Mouse (Mus musculus) frontal cortex, adult 2 months (tissue): ENCODE measurements around the gene Cntnap2. TPM values are rescaled to one million over a fixed set of nuclear protein-coding genes. Genes with fewer than 3 reads are reported as not detected.
A peak's percentile ranks its signal among the peaks of the same experiment; 100 is the strongest.
"Not testable (repeated sequence)": the region's sequence is repeated elsewhere in the genome, so short reads cannot be mapped to it uniquely, and the experiment has no call there.

Experiments used
- DNase-seq, 2 experiments: peaks; one replicate each; pipeline ENCODE4 v3.0.0; 2022; ENCODE audit warnings: low spot score in 1 of 2; ENCODE audit errors: extremely low spot score in 1 of 2
- polyA plus RNA-seq: library from polyadenylated mRNA; depleted of rRNA; stranded (reverse); fragments of >200 nt; gene quantifications from 2 replicates; pipeline ENCODE4 v1.2.3, GENCODE M21; 2012

Cntnap2 gene
- polyA plus RNA-seq, 1 experiment, result 53.0 TPM

DNA sequence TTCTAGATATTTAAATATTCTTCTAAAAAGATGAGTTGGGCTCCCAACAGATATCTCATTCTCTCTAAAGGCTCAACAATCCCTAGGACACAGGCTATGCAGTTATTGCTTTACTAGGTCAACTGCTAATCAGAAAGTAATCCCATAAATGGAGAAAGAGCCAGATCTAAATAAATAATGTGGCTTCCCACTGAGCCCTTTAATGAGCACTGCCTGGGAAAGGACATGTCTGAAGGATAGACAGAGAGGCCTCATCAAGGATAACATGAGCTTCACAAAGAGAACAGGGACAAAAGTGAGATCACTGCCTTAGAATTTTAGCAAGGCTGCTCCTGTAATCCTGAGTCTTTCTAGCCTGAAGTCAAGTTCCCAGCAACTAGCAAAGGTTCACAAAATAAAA lies 2138.4 kb downstream of the Cntnap2 start:
- DNase-seq, result no peak

DNA sequence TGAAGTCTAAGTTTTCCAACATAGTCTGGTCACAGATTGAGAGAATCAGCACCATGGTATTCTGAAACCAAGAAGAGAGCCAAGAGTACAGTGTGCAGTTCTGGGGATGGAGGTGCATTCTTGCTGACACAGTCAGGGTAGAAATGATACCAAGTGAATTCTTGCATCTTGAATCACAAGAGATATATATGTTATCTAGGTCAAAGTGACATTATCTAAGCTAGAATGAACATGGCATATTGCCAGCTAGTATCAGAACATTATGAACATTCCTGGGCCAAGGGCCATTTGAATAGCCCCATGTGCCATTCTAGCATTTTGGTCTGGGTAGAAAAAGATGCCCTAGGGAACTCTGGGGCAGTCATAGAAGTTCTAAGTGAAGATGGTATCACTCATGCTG lies 2141.5 kb downstream of the Cntnap2 start:
- no peak for DNase-seq

DNA sequence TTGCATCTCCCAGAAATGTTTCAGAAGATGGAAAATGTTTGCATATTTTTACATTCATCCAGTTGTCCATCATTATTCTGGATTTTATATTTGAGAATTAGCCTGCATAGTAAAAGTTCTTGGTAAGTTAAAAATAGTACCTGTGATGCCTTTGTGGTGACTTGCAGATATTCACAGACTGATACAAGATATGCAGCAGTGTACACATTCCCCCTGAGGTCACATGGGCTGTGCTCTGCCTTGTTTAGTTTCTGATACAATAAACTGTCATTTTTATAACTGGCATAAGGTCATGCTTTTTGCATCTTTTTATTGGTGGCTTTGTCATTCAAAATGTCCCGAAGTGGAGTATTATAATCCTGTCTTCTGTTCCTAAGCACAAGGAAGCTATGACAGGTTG lies 2148.9 kb downstream of the Cntnap2 start:
- no peak for DNase-seq

DNA sequence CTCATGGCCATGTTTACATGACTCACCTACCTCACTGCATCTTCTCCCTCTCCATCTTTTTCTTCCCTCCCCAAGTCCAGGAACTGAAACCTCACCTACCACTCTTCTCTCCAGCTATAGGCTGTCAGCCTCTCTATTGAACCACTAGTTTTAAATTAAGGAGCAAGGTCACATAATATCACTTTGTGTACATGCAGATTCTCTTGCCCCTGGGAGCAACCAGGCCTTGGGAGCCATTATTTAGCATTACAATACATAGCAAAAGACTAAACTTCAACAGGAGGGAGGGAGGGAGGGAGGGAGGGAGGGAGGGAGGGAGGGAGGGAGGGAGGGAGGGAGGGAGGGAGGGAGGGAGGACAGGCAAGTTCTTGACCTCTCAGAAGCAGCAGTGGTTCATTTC lies 2155.6 kb downstream of the Cntnap2 start:
- DNase-seq, result no peak

DNA sequence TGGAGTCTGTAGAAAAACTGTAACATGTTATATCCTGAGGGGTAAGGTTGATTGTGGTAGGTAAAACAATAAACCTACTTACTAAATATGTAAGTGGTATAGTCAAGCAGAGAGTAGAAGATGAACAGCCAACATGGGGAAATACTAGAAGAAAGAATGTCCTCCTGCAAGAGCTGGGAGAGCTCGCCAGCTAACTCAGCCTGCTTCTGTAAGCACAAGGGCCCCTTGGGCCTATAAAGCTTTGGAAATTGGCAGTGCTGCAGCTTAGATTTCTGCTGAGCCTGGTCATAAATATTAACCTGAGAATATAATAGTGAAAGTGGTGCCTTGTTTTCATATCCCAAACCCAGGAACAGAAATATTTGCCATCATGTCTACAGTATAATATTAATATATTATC lies 2164.4 kb downstream of the Cntnap2 start:
- not testable (repeated sequence) for DNase-seq

DNA sequence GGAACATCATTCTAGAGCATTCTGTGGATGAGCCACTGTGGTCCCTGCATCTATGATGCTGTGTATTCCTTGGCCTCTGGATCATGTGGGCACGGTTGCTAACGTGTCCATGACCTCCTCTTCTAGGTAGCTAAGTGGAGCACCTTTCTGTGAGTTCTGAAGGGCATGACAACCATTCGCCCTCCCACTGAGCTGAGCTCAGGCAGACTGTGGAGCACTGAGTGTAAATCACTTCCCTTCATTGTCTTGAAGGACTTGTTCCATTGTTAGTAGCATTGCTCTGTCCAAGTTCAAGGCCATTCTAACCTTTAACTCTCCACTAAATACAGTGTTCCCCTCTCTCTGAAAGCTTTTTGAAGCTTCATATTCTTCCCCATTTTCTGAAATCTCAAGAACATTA lies 2166.2 kb downstream of the Cntnap2 start:
- not testable (repeated sequence) for DNase-seq

DNA sequence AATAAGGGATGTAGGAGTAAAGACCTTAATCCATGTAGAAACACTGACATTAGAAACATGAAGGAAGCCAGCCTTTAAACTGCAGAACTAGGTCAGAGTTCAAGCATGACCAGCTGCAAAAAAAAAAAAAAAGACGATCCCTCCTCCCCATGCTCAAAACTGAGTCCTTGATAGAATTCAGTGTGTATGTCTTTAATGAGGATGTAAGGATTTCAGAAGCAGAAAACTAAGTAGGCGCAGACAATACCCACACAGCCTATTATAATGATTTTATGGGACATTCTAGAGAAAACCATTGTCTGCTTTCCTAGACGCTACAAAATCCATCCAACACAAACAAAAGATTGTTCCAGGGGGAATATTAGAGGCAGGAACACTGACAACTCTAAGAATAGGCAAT lies 2168.4 kb downstream of the Cntnap2 start:
- DNase-seq, result no peak

DNA sequence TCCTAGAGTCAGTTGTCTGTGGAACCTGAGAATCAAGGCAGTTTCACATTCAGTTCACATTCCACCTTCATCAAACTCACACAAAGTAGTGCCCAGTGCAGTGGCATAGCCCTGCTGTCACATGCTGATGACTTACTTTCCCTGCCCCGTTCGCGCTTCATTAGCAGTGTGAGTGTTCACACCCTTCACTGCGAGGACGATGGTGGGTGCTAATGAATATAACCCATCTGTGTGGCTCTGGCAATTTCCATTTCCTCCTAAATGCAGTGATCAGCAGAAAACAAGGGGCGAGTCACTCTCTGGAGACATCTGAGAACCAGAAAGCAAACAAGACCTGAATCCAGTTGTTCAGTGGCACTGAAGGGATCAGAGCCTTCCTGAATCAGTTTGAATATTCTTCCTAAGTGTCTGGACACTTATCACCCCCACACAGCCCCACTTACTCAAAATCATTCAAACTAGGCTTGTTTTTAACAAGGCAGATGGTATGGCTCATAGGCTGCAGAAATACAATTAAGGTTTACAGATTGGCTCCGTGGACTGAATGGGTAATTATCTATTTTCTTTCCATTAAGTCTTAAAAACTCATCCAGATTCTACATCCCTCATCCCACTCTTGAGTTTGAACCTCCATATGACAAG lies 2169.6 kb downstream of the Cntnap2 start:
- peak in 1 of 2 experiments; percentile 9 for DNase-seq

DNA sequence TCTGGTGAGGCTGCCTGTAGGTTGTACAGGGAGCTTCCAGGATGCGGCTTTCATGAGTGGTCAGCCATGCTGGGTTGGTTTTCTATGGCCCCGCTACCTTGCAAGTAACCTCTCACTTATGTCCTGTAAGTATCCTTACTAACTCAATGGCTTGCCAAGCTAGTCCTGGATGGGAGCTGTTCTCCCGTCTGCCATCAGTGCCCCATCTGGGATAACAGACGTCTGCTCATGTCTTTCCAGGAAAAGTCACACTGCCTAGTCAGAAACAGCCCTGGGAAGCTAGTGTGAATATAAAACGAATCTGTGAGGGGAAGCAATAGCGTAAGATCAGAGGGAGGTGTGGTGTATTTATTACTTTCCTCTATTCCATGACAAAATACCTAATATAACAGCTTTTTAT lies 2172.4 kb downstream of the Cntnap2 start:
- no peak for DNase-seq

DNA sequence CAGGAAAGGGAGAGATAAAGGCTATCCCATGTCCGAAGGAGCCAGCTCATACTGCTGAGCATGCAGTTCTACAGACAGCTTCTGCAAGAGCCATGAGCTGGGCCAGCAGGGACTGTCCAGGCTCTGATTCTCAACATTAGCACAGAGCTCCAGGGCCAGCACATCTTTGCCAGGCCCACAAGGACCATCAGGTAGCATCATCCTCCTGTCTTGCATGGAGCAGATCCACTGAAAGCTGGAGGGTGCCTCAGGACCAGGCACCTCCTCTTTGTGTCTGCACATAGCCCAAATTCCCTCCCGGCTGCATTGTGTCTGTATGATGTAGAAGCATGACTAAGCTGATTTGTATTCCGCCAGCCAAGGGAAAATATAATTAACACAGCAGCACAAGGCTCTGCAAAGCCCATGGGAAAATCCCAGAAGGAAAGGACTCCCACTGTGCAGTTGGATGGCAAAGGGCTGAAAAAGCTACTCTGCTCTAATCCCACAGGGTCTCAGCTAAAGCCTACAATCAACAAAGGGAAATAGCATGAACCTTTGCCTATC lies 2180.3 kb downstream of the Cntnap2 start:
- peak; percentile 23 to 75 for DNase-seq

DNA sequence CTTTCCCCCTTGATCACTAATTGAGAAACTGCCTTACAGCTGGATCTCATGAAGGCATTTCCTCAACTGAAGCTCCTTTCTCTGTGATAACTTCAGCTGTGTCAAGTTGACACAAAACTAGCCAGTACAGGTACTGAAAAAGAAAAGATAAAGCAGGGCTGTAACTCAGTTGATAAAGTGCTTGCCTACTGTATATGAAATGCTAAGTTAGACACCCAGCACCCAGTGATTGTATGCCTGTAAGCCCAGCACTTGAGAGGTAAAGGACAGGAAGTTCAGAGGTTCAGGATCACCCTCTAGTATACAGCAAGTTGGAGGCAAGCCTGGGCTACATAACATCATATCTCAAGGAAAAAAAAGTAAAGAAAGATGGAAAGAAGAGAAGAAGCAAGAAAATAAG lies 2182.2 kb downstream of the Cntnap2 start:
- no peak for DNase-seq

DNA sequence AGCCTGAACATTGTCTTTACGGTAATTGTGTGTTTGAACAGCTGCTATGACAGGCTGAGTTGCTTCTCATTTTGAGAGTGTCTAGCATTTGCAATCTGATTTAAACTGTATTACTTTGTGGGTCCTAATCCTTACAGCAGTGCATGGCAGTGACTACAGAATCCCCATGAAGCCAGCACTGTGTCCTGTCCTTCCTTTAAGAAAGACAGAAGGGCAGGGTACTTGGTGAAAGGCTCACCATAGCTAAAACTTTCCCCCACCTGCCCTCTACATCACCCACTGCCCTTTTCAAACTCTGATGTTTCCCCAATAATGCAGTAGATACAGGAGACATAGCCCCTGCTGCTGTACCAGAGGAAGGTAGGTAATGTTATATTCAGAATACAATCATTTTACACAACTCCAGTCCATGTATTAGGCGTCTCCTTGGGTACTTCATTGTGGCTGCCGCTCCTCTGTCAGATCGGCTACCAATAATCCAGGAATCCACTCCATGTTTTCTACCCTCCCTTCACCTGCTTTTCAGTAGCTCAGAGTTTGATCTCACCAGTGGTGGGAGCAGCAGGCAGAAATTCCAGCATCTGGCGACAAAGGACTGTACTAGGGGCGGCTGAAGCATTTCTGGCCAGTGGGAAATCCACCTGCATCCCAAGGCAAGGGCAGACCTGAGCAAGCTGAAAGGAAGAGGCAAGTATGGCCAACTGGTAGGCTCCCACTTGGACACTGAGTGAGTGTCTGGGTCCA lies 2184.9 kb downstream of the Cntnap2 start:
- DNase-seq, result peak; percentile 43 to 88

DNA sequence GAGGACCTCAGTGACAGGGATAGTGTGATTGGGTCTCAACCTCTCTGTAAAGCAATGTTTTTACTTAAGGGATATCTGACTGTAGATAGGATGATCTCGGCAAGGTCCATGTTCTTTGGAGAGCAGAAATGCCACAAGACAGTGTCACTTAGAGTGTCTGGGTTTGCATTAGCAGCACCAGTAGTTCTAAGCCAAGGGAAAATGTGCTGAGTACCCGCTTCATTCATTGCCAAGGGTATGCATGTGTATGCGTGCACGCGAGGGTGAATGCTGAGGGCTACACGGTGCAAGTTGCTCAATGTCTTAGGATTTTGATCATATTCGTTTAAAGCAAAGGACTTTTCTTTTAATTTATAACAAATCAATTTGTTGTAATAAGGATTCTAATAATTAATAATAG lies 2185.5 kb downstream of the Cntnap2 start:
- no peak for DNase-seq

DNA sequence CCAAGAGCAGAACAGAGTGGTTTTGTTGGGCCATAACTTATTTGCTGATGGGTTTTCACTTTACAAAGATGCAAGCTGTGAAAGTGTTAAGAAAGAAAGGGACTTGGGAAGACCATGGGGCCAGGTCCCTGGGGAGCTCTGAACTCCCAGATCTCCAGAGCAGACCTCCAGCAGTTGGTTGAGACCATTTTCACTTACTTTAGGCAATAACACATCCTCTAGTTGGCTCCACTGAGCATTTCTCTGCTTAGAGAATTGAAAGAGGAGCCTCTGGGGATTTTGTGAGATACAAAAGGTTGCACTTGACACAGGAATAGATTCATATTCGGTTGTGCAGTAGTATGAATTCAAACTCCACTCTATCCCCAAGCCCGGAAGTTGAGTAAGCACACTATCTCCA lies 2196.1 kb downstream of the Cntnap2 start:
- no peak for DNase-seq

DNA sequence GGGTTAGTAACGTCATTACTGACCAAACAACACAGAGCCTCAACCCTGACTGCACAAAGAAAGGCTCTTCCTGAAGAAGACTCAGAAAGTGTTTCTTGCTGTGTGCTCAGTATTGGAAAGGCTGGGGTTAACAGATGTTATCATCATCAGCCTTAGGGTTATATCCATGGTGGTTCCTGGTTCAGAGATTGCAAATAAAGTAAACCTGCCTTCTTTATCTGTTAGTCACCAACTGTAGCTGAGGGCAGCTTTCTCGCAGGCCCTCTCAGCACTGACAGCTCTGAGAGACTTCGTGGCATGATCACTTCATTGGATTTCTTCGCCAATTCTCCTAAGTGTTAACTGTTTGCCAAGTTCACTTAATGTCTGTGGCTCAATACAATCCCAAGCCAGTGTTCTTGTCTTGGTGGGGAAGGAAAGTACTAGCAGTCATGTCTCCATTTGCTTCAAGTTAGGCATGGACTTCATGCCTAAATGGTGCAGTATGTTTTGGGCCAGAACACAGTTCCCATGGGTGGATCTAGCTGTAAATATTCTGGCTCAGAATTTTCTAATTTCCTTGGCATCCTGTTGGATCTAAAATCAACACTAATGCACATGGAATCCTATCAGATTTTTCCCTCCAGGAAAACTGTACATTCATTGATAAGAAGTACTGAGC lies 2197.2 kb downstream of the Cntnap2 start:
- DNase-seq, result no peak

DNA sequence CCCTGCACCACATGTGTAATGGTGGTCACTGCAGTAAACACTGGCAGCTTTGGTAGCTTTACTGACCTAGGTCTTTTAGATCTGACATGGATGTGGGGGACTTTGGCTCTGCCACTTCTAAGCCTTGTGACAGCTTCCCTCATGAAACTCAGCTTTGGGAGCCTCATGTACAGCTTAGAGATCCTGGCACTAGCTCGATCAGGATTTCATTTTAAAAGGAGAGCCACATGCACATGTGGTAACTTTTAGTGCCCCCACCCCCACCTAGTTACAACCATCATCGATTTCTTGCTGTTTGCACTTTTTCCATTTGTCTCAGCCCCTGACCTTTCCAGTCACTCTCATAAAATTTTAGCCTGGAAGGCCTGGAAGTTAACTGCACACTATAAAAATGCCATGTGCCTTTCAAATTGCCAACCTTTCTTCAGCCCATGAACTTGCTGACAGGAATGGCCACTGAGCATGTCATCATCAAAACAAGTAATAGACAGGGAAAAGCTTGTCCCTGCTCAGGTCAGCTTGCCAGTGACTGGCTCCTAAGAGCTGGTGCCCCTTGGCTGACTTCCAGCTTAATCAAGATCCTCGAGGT lies 2197.9 kb downstream of the Cntnap2 start:
- no peak for DNase-seq

DNA sequence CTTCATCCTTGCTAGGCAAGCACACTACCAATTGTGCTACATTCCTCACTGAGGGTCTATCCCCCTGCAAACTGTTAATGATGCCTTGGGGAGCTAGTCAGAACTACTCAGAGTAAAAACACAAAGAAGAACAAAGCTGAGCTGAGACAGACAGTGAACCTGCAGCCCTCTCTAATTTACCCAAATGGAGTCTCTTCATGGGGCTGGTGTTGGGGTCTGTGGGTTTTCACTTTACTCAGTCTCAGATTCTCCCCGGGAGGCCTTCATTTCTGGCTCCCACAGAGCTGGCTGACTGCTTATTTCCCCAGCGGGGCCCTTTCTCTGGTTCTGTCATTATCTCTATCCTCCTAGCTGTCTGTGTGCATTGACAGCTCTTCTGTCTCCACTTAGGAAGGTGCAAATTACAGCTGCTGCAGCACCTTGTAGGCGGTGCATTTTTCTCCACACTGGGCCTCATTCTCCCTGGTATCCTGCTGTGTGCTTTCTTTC lies 2200.5 kb downstream of the Cntnap2 start:
- DNase-seq, result no peak

DNA sequence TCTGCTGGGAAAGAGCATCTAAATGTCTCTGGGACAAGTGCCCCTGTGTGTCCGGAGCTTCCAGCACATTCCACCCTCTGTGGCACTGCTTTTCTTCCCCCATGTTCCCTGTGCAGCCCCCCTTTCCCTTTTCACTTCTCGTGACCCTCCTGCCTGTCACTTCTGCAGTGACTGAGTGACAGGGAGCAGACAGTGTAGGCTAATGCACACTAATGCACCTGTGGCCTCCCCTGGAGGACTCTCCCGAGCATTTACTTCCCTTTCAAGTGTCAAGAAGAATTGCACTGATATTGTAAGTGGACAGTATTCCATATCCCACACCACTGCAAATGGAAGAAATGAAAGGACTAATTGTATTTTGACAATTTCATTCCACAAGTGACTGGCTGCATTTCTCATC lies 2208.1 kb downstream of the Cntnap2 start:
- DNase-seq, result no peak

DNA sequence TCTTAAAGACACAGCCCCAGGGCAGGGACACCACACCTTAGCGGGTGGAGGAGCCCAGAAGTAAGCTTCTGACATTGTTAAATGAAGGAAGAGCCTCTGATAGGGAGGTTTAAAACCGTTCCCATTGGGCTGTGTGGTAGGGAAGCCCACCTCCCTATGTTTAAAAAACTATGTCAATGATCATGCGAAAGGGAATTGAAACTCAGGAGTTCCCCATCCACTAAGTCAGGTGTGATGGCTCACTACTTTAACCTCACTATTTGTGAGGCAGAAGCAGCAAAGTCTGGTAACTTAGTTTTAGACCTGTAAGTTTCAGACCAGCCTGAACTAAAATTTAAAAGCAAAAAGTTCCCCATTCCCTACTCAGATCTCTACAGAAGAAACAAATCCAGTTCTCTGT lies 2210.3 kb downstream of the Cntnap2 start:
- no peak for DNase-seq

DNA sequence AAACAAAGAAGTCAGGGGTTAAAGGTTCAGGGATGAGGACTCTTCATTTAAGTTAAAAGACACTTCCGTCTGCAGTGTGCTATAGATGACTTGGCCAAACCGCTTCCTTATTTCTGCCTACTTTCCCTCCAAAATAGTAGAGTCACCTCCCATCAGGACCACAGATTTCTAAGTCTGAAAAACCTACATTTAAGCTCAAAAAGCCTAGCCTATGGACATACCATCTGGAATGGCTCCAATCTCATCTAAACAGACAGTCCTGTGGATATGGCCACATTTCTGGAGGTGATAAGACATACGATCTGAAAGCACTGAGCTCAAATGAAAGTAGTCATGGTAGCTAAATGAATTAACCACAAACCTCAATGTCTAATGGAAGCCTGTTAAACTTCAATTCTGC lies 2212.4 kb downstream of the Cntnap2 start:
- no peak for DNase-seq
